Mouse (Mus musculus) C2C12 (cell line): ENCODE measurements around the gene Ktn1.

Experiments
- CTCF ChIP-seq: IDR thresholded peaks from one replicate; pipeline ENCODE4 v1.5.1; 2011; ENCODE audit not compliant: control insufficient read depth, insufficient read depth, insufficient read length
- MAX ChIP-seq: IDR thresholded peaks from one replicate; pipeline ENCODE4 v1.6.1; 2011; ENCODE audit warnings: mild to moderate bottlenecking, control low read depth
- MYOD1 ChIP-seq: IDR thresholded peaks from one replicate; pipeline ENCODE4 v1.6.1; 2011; ENCODE audit warnings: low read depth; ENCODE audit not compliant: control insufficient read depth, insufficient read length
- MYOG ChIP-seq: IDR thresholded peaks from one replicate; pipeline ENCODE4 v1.6.1; 2011; ENCODE audit not compliant: control insufficient read depth, insufficient read length; ENCODE audit errors: extremely low read depth

GRCm38 (mm10) chr14:47668096-47668495, 19.8 kb downstream of the Ktn1 start:
- TF ChIP-seq CTCF (no peak), MAX (no peak), MYOD1 (no peak), MYOG (no peak)
